Mouse (Mus musculus): Measurements from ENCODE around the gene 4930404N11Rik. TPM values are rescaled to one million over a fixed set of nuclear protein-coding genes. Genes with fewer than 3 reads are reported as not detected.

The 4930404N11Rik gene
- total and polyA plus RNA-seq, 2 experiments from 2014 or later, result 0.68 TPM; not detected in 1

DNA sequence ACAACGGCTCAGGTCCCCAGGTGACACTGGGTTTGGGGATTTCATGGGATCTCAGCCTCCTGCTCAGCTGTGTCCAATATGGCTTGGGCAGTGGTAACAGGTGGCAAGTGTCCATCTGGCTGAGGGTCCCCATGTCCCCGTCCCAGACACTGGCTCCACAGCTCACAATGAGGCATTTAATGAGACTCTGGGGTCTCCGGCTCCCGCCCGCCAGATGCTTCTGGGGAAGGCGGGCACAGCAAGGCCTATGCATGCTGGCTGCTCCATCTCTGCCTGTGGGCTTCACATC is 1.5 kb upstream of the 4930404N11Rik start:
- H3K9ac ChIP-seq (replicated peaks; ENCODE audit: low read depth, low read length), result no peak overlapping the region
- H3K27me3 ChIP-seq (ENCODE audit: control insufficient read depth, insufficient read depth, low read length), result peaks cover 3% of the 10 kb centered on the region; the same call in 1 of the 2 replicates
- H3K27ac ChIP-seq (ENCODE audit: low read depth), result no peak overlapping the region
- ATAC-seq (ENCODE audit: insufficient read depth, low read depth) (no peak), DNase-seq (ENCODE audit: low spot score) (no peak)
- 92% methylated on average over 6 of the region's 6 CpGs for WGBS
- no peak for TF ChIP-seq CTCF (IDR thresholded peaks at IDR 0.05; ENCODE audit: low read depth)
- no peak for TF ChIP-seq EP300 (IDR thresholded peaks at IDR 0.05; ENCODE audit: low read depth)
- peaks cover 53% of the 10 kb centered on the region for H3K36me3 ChIP-seq (replicated peaks; ENCODE audit: control insufficient read depth, insufficient read depth, low read length)
- H3K4me2 ChIP-seq (ENCODE audit: low read depth, low read length), result no peak overlapping the region
- no peaks in the 10 kb centered on the region for H3K9me3 ChIP-seq (replicated peaks; ENCODE audit: control insufficient read depth, low read length)
- H3K4me3 ChIP-seq (ENCODE audit: low read depth, low read length), result no peak overlapping the region
- H3K4me1 ChIP-seq (ENCODE audit: control insufficient read depth, insufficient read depth), result peaks cover 29% of the 10 kb centered on the region

DNA sequence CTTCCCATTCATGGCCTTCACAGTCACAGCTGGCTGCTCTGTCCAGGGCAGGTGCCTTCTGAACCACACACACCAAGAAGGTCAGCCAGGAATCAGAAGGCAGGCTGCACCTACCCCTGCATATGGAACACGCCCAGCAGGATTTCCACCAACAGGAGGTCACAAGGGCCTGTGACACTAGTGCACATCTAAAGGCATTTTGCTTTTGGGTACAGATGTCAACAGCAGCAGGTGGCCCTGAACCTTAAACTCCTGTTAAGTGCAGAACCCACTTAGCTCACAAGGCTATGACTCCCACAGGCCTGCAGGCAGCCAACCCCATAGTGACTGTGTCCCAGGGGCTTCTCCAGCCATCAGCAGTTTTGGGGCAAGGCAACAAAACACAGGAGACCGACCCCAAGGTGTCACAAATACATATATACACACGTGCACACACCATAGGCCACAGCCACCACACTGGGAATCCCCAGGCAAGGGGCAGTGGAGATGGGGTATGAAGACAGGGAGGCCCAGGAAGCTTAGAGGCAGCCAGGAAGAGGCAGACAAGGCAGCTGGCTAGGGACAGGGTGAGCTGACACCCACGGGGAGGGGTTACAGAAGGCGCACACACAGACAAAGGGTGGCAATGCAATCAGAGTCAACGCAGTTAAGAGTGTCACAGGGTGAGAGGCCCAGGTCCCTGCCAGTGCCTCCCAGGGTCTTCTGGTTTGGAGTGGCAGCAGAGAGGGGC is 1.0 kb upstream of the 4930404N11Rik start:
- H3K4me1 ChIP-seq (ENCODE audit: control insufficient read depth, insufficient read depth), result peaks cover 31% of the 10 kb centered on the region
- ATAC-seq (ENCODE audit: insufficient read depth, low read depth), result no peak
- 44% methylated on average over 6 of the region's 6 CpGs for WGBS
- DNase-seq (ENCODE audit: low spot score), result no peak
- H3K4me2 ChIP-seq (ENCODE audit: low read depth, low read length), result no peak overlapping the region
- H3K36me3 ChIP-seq (replicated peaks; ENCODE audit: control insufficient read depth, insufficient read depth, low read length), result peaks cover 53% of the 10 kb centered on the region
- H3K9me3 ChIP-seq (replicated peaks; ENCODE audit: control insufficient read depth, low read length), result no peaks in the 10 kb centered on the region
- no peak overlapping the region for H3K4me3 ChIP-seq (ENCODE audit: low read depth, low read length)
- no peak overlapping the region for H3K27ac ChIP-seq (ENCODE audit: low read depth)
- H3K27me3 ChIP-seq (ENCODE audit: control insufficient read depth, insufficient read depth, low read length), result peaks cover 3% of the 10 kb centered on the region; the same call in 1 of the 2 replicates
- no peak overlapping the region for H3K9ac ChIP-seq (replicated peaks; ENCODE audit: low read depth, low read length)
- TF ChIP-seq EP300 (IDR thresholded peaks at IDR 0.05; ENCODE audit: low read depth), result no peak
- TF ChIP-seq CTCF (IDR thresholded peaks at IDR 0.05; ENCODE audit: low read depth), result no peak

DNA sequence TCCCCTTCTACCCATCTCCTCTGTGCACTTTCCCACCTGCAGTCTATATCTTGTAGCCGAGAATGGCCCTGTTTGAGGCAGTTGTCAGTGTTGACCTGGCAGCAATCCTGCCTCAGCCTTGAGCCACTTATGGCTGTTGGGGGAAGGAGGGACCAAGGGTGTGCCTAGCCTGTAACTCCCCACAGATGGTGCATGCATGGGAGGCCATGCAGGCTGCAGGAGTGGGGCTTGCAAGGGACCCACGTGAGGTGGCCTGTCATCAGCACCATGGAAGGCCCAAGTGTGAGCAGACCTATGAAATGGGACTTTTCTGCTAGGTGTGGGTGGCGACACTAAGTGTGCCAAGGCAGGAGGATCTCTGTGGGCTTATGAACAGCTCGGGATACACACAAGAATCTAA is 543 bp downstream of the 4930404N11Rik start:
- no peak for ATAC-seq (ENCODE audit: insufficient read depth, low read depth)
- H3K9ac ChIP-seq (replicated peaks; ENCODE audit: low read depth, low read length), result no peak overlapping the region

DNA sequence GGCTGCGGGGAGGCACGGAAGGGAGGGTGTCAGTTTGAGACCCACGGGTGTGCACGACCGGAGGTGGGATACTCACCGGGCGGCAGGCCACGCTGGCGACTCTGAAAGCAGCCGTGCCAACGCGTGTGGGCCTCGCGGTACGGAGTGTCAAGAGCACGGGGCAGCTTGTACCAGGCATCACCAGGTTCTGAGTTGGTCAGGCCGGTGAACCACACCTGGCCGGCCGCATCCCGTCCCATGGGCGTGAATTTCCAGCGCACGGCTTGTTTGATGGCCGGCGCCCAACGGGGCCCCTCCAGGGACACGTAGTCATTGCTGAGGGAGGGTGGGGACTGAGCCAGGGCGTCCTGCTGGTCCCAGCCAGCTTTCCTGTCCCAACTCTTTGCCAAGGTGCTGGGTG is 950 bp downstream of the 4930404N11Rik start:
- H3K4me3 ChIP-seq (ENCODE audit: low read depth, low read length), result peak overlapping the region; percentile 41
- WGBS, result 8% methylated on average over 28 of the region's 28 CpGs

More for the DNA sequence above, 543 bp downstream of the 4930404N11Rik start:
- H3K4me3 ChIP-seq (ENCODE audit: low read depth, low read length), result no peak overlapping the region
- H3K9me3 ChIP-seq (replicated peaks; ENCODE audit: control insufficient read depth, low read length), result no peaks in the 10 kb centered on the region
- H3K4me1 ChIP-seq (ENCODE audit: control insufficient read depth, insufficient read depth), result peaks cover 31% of the 10 kb centered on the region
- WGBS, result 42% methylated on average over 4 of the region's 4 CpGs
- H3K36me3 ChIP-seq (replicated peaks; ENCODE audit: control insufficient read depth, insufficient read depth, low read length), result peaks cover 46% of the 10 kb centered on the region
- H3K27ac ChIP-seq (ENCODE audit: low read depth), result no peak overlapping the region
- H3K27me3 ChIP-seq (ENCODE audit: control insufficient read depth, insufficient read depth, low read length), result peaks cover 3% of the 10 kb centered on the region; the same call in 1 of the 2 replicates
- TF ChIP-seq CTCF (IDR thresholded peaks at IDR 0.05; ENCODE audit: low read depth) (no peak), EP300 (IDR thresholded peaks at IDR 0.05; ENCODE audit: low read depth) (peak; percentile 54; the same call in 1 of the 2 replicates)
- no peak for DNase-seq (ENCODE audit: low spot score)
- peak overlapping the region; percentile 68; the same call in 1 of the 2 replicates for H3K4me2 ChIP-seq (ENCODE audit: low read depth, low read length)

DNA sequence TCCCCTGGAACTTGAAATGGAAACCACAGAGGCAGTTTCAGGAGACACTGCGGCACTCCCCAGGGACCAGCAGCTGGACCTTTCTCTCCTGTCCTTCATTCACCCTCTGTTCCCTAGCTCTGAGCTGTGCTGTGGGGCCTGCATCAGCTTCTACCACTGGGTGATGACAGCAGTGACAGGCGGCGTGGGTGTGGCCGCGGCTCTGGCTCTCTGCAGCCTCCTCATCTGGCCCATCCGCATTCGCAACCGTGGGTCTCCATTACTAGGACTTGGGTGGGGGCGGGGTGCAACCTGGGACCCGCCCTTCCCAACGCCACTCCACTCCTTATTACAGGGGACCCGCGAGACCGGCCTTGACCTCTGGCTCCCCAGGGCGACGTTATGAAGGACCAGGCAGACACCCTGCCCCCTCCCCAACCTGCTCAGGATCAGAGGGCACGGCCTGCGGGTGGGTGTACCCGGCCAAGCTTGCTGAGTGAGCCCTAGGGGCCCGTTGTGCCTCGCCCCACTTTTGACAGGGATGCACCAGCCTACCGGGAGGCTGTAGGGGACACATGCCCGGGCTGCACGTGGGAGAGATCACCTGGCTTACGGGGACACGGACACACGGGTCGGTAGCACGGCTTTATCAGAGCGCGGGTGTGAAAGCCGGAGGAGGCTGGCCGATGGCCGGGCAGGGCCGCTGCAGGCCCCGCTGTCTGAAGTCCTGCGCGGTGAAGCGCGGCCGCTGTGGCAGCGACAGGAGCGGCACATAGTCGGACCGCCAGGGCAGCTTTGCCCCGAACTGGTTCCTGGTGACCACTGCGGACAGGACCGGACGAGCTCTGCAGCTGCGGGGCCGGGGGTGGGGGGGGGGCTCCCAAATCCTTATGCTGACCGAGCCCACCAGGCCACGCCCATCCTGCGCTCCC is 1.9 kb downstream of the 4930404N11Rik start:
- Histone ChIP-seq H3K4me3 (ENCODE audit: low read depth, low read length) (peak overlapping the region; percentile 41), H3K9ac (replicated peaks; ENCODE audit: low read depth, low read length) (peak overlapping the region; percentile 51; the same call in 1 of the 2 replicates), H3K27me3 (ENCODE audit: control insufficient read depth, insufficient read depth, low read length) (peaks cover 3% of the 10 kb centered on the region; the same call in 1 of the 2 replicates), H3K9me3 (replicated peaks; ENCODE audit: control insufficient read depth, low read length) (no peaks in the 10 kb centered on the region), H3K4me1 (ENCODE audit: control insufficient read depth, insufficient read depth) (peaks cover 34% of the 10 kb centered on the region), H3K27ac (ENCODE audit: low read depth) (peak overlapping the region; percentile 82), H3K36me3 (replicated peaks; ENCODE audit: control insufficient read depth, insufficient read depth, low read length) (peaks cover 32% of the 10 kb centered on the region), H3K4me2 (ENCODE audit: low read depth, low read length) (peak overlapping the region; percentile 68)
- DNase-seq (ENCODE audit: low spot score) (peak; percentile 86), ATAC-seq (ENCODE audit: insufficient read depth, low read depth) (peak; percentile 83)
- 9% methylated on average over 50 of the region's 54 CpGs for WGBS
- TF ChIP-seq EP300 (IDR thresholded peaks at IDR 0.05; ENCODE audit: low read depth), result no peak
- no peak for TF ChIP-seq CTCF (IDR thresholded peaks at IDR 0.05; ENCODE audit: low read depth)

More for the DNA sequence above, 950 bp downstream of the 4930404N11Rik start:
- TF ChIP-seq EP300 (IDR thresholded peaks at IDR 0.05; ENCODE audit: low read depth) (no peak), CTCF (IDR thresholded peaks at IDR 0.05; ENCODE audit: low read depth) (no peak)
- DNase-seq (ENCODE audit: low spot score) (no peak), ATAC-seq (ENCODE audit: insufficient read depth, low read depth) (no peak)
- Histone ChIP-seq H3K9ac (replicated peaks; ENCODE audit: low read depth, low read length) (peak overlapping the region; percentile 51; the same call in 1 of the 2 replicates), H3K9me3 (replicated peaks; ENCODE audit: control insufficient read depth, low read length) (no peaks in the 10 kb centered on the region), H3K36me3 (replicated peaks; ENCODE audit: control insufficient read depth, insufficient read depth, low read length) (peaks cover 42% of the 10 kb centered on the region), H3K4me2 (ENCODE audit: low read depth, low read length) (peak overlapping the region; percentile 68), H3K4me1 (ENCODE audit: control insufficient read depth, insufficient read depth) (peaks cover 31% of the 10 kb centered on the region), H3K27me3 (ENCODE audit: control insufficient read depth, insufficient read depth, low read length) (peaks cover 3% of the 10 kb centered on the region; the same call in 1 of the 2 replicates), H3K27ac (ENCODE audit: low read depth) (no peak overlapping the region)

Measured in heart, postnatal 0 days (tissue).